Mouse (Mus musculus) left cerebral cortex, adult 6 months (tissue): ENCODE measurements around the gene Dand5. TPM values are rescaled to one million over a fixed set of nuclear protein-coding genes. Genes with fewer than 3 reads are reported as not detected.

Source experiments
- long read RNA-seq, 2 experiments: library from polyadenylated mRNA; unstranded; transcript quantifications; one replicate each; pipeline ENCODE4 v2.0.0; 2019 to 2020
- polyA plus RNA-seq: library from polyadenylated mRNA; unstranded; fragments of <200 nt; fragmentation: Nextera tagmentation; gene quantifications from 2 replicates; pipeline ENCODE4 v1.2.3, GENCODE M21; 2021

Dand5 gene
- polyA plus RNA-seq, result 19.8 and 22.2 TPM in 2 replicates
- long read RNA-seq, experiment 1, partial matches to known transcripts, result 0 of 3 reads
- long read RNA-seq, experiment 1, other reads (novel, unspliced or antisense), result 3 of 3 reads
- long read RNA-seq, experiment 2, partial matches to known transcripts, result 0 of 2 reads
- long read RNA-seq, experiment 2, other reads (novel, unspliced or antisense), result 2 of 2 reads

GRCm38 (mm10) chr8:84822723-84823122, at the start of gene Dand5:
Dand5 (minus strand) TSS chr8:84822823.

GRCm38 (mm10) chr8:84871376-84872308, 49.0 kb upstream of the Dand5 start, which contains the start of gene Syce2:
Syce2 (plus strand) TSS chr8:84872111.

DNA sequence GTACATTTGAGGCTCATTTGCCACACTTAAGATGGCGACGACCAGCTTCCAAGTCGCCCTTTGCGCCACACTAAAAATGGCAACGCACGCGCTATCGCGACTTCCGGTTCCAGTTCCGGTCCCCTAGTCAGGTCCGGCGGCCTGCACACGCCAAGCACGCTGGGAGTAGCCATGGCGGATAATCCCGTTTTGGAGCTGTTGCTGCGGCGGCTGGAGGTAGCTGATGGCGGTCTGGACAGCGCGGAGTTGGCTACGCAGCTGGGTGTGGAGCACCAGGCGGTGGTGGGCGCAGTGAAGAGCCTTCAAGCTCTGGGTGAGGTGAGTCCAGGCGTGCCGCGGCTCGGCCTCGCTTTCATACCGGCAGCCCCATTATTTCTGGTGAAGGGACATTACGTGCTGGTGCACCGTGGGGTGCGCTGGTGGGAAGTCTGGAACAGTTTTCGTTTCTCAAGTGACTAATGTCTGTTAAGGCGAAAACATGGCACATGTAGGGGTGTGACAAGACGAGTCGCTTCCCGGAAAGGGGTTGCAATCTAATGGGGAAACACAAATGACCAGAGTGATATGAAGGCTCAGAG, 34.3 kb upstream of the Dand5 start, which contains the start of gene Farsa:
TSS of gene Farsa (plus strand) at position 126 of the 578 bp plus-strand sequence.

GRCm38 (mm10) chr8:84846722-84847572, 24.3 kb upstream of the Dand5 start, which contains the start of gene Calr:
Calr (minus strand) TSS chr8:84846934.

GRCm38 (mm10) chr8:84840248-84840999, 17.8 kb upstream of the Dand5 start, which contains the start of gene Rad23a:
Rad23a (minus strand) TSS chr8:84840665.

GRCm38 (mm10) chr8:84831490-84831889, 8.9 kb upstream of the Dand5 start, which contains the start of gene Gadd45gip1:
Gadd45gip1 (plus strand) TSS chr8:84831522.

GRCm38 (mm10) chr8:84799999-84800831, 22.4 kb downstream of the Dand5 start, which contains the start of gene Nfix:
Nfix (minus strand) TSS chr8:84800344.

Other genes with a start within 250 kb of the Dand5 start
- 32.9 and 73.2 TPM in 2 replicates for gene Ier2, start 160.0 kb downstream of the Dand5 start, polyA plus RNA-seq
- gene Trmt1, start 136.5 kb downstream of the Dand5 start, polyA plus RNA-seq, result 67.7 and 73.9 TPM in 2 replicates
- 5.9 and 11.7 TPM in 2 replicates for gene Nacc1, start 135.0 kb downstream of the Dand5 start, polyA plus RNA-seq
- 2.2 and 2.4 TPM in 2 replicates for gene Lyl1, start 121.4 kb downstream of the Dand5 start, polyA plus RNA-seq
- gene G430095P16Rik, start 99.8 kb downstream of the Dand5 start, polyA plus RNA-seq, result 0.23 TPM in 1 of 2 replicates, not detected in the other
- 137 and 163 TPM in 2 replicates for gene Nfix, start 22.5 kb downstream of the Dand5 start, polyA plus RNA-seq
- 46.3 and 55.1 TPM in 2 replicates for gene Gadd45gip1, start 8.7 kb upstream of the Dand5 start, polyA plus RNA-seq
- 149 and 190 TPM in 2 replicates for gene Rad23a, start 17.8 kb upstream of the Dand5 start, polyA plus RNA-seq
- gene Calr, start 24.1 kb upstream of the Dand5 start, polyA plus RNA-seq, result 138 and 151 TPM in 2 replicates
- 20.6 and 22.2 TPM in 2 replicates for gene Farsa, start 34.2 kb upstream of the Dand5 start, polyA plus RNA-seq
- 7.5 and 8.4 TPM in 2 replicates for gene Syce2, start 49.3 kb upstream of the Dand5 start, polyA plus RNA-seq
- 19.7 and 26.0 TPM in 2 replicates for gene Gcdh, start 71.1 kb upstream of the Dand5 start, polyA plus RNA-seq
- 0.12 and 0.31 TPM in 2 replicates for gene Klf1, start 79.1 kb upstream of the Dand5 start, polyA plus RNA-seq
- 4.7 and 4.8 TPM in 2 replicates for gene Dnase2a, start 85.7 kb upstream of the Dand5 start, polyA plus RNA-seq
- 9.3 and 21.9 TPM in 2 replicates for gene Mast1, start 114.5 kb upstream of the Dand5 start, polyA plus RNA-seq
- 0.22 and 0.26 TPM in 2 replicates for gene Rtbdn, start 124.2 kb upstream of the Dand5 start, polyA plus RNA-seq
- gene Gm49661, start 146.6 kb upstream of the Dand5 start, polyA plus RNA-seq, result not detected in 2 replicates
- 606 and 755 TPM in 2 replicates for gene Prdx2, start 146.8 kb upstream of the Dand5 start, polyA plus RNA-seq
- 49.5 and 54.5 TPM in 2 replicates for gene Rnaseh2a, start 146.9 kb upstream of the Dand5 start, polyA plus RNA-seq
- gene Junb, start 155.9 kb upstream of the Dand5 start, polyA plus RNA-seq, result 127 and 330 TPM in 2 replicates
- 4.2 and 6.7 TPM in 2 replicates for gene Hook2, start 167.8 kb upstream of the Dand5 start, polyA plus RNA-seq
- gene Best2, start 191.7 kb upstream of the Dand5 start, polyA plus RNA-seq, result not detected in 2 replicates
- 30.3 and 93.5 TPM in 2 replicates for gene Asna1, start 202.5 kb upstream of the Dand5 start, polyA plus RNA-seq
- 31.7 and 158 TPM in 2 replicates for gene Trir, start 204.0 kb upstream of the Dand5 start, polyA plus RNA-seq
- 25.2 and 34.4 TPM in 2 replicates for gene Tnpo2, start 214.1 kb upstream of the Dand5 start, polyA plus RNA-seq
- 12.5 and 21.0 TPM in 2 replicates for gene Fbxw9, start 237.2 kb upstream of the Dand5 start, polyA plus RNA-seq
- gene Gm5741, start 245.2 kb upstream of the Dand5 start, polyA plus RNA-seq, result not detected in 2 replicates
- 72.9 and 74.5 TPM in 2 replicates for gene Dhps, start 248.9 kb upstream of the Dand5 start, polyA plus RNA-seq